Mouse (Mus musculus): ENCODE data around the gene Dppa5a. TPM values are rescaled to one million over a fixed set of nuclear protein-coding genes. Genes with fewer than 3 reads are reported as not detected.

Dppa5a gene
- polyA plus RNA-seq, 1 experiment from 2014 or later, result not detected

DNA sequence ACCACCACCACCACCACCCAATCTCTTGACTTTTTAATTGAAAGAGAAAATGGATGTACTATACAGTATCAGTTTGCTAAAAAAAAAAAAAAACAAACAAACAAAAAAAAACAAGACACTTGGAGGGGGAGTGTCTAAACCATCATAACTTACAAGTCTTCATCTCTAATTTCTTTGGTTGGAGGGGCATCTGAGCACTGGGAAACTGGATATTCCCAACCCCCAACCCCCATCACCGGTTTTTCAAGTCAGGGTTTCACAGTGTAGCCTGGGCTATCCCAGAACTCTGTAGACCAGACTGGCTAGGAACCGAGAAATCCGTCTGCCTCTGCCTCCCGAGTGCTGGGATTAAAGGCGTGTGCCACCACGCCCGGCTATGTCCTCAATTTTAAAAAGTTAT, 1.8 kb upstream of the Dppa5a start:
- Histone ChIP-seq H3K27ac (ENCODE audit: low read length) (no peak overlapping the region), H3K27me3 (replicated peaks; ENCODE audit: control insufficient read depth, insufficient read depth, low read length) (no peaks in the 10 kb centered on the region), H3K9ac (ENCODE audit: low read depth, low read length) (no peak overlapping the region), H3K36me3 (ENCODE audit: control insufficient read depth, insufficient read depth, low read length) (no peaks in the 10 kb centered on the region), H3K9me3 (ENCODE audit: control insufficient read depth, low read length) (no peaks in the 10 kb centered on the region), H3K4me3 (ENCODE audit: low read length) (no peak overlapping the region), H3K4me1 (ENCODE audit: control insufficient read depth, insufficient read depth, low read length) (no peaks in the 10 kb centered on the region), H3K4me2 (ENCODE audit: low read depth, low read length) (no peak overlapping the region)
- WGBS, result 85% methylated on average over 7 of the region's 7 CpGs
- ATAC-seq, result no peak

DNA sequence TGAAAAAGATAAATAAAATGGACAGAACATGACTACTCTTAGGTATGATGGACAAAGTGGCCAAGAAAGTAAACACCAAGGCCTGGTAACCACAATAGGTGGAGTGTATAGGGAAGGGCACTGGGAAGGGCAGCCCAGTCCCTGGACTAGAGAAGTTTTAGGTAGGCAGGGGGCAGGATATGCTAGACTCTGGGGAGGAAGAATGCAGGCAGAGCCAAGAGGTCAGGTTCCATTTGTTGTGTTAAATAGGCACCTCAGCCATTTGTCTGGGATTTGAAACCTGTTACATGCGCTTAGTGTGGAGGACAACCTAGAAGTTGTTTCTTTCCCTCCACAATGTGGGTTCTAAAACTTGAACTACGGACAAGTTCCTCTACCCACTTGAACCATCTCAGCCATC, 1.4 kb upstream of the Dppa5a start:
- no peaks in the 10 kb centered on the region for H3K36me3 ChIP-seq (ENCODE audit: control insufficient read depth, insufficient read depth, low read length)
- no peaks in the 10 kb centered on the region for H3K4me1 ChIP-seq (ENCODE audit: control insufficient read depth, insufficient read depth, low read length)
- ATAC-seq, result no peak
- no peaks in the 10 kb centered on the region for H3K9me3 ChIP-seq (ENCODE audit: control insufficient read depth, low read length)
- no peak overlapping the region for H3K4me3 ChIP-seq (ENCODE audit: low read length)
- 79% methylated on average over 2 of the region's 2 CpGs for WGBS
- H3K4me2 ChIP-seq (ENCODE audit: low read depth, low read length), result no peak overlapping the region
- no peaks in the 10 kb centered on the region for H3K27me3 ChIP-seq (replicated peaks; ENCODE audit: control insufficient read depth, insufficient read depth, low read length)
- H3K27ac ChIP-seq (ENCODE audit: low read length), result no peak overlapping the region
- no peak overlapping the region for H3K9ac ChIP-seq (ENCODE audit: low read depth, low read length)

DNA sequence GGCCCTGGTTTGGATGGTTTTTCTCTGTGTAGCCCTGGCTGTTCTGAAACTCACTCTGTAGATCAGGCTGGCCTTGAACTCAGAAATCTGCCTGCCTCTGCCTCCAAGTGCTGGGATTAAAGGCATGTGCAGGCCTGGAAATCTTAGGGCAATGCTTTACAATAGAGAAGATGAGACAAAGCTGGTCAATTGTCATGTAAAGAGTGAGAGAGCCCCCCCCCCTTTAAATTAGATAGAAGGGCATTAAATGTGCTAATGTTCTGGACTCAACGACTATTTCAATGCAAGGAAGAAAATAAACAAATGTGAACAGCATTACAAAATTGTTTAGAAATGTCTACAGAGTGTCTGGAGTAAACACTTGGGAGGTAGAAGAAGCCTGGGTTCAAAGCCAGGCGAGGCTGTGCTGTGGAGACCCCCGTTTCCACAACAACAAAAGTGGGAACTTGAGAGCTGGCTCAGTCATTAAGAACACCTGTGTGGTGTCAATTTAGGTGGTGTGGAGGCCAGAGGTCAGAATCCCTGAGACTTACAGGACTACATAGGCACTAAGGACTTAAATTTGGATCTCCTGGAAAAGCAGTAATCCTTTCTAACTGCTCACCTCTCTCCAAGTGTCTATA, 805 bp upstream of the Dppa5a start:
- WGBS, result 76% methylated on average over 3 of the region's 3 CpGs

DNA sequence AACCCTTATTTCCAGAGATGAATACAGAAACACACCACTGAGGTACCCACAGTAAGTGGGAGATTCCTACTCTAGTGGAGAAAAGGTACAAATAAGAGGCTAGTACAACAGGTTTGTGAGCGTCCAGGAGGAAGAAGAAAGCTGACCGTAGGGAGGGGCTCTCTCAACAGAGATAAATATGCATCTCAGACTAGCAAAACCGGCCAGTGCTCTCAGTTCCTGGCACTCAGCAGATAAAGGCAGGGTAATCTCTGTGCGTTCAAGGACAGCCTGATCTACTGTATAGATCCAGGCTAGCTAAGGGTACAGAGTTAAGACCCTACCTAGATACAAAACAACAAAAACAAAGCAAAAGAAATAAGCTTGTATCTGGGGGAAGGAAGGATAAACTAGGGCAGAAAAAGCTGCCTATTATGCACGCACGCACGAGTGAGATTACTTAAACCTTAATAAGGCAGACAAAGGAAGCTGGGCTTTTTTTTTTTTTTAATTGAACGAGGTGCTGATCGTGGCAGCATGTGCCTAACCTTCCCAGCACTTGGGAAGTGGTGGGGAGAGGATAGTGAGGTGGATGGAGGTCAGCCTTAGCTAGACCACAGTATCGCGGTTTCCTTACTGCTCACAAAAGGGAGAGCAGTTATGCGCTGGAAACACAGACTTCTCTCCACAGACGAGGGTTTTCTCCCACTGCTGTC, 2.0 kb downstream of the Dppa5a start:
- Histone ChIP-seq H3K9me3 (ENCODE audit: control insufficient read depth, low read length) (no peaks in the 10 kb centered on the region), H3K4me1 (ENCODE audit: control insufficient read depth, insufficient read depth, low read length) (no peaks in the 10 kb centered on the region), H3K4me3 (ENCODE audit: low read length) (no peak overlapping the region), H3K27ac (ENCODE audit: low read length) (no peak overlapping the region), H3K4me2 (ENCODE audit: low read depth, low read length) (no peak overlapping the region), H3K27me3 (replicated peaks; ENCODE audit: control insufficient read depth, insufficient read depth, low read length) (no peaks in the 10 kb centered on the region), H3K36me3 (ENCODE audit: control insufficient read depth, insufficient read depth, low read length) (no peaks in the 10 kb centered on the region), H3K9ac (ENCODE audit: low read depth, low read length) (no peak overlapping the region)
- no peak for ATAC-seq
- WGBS, result 62% methylated on average over 12 of the region's 13 CpGs

More for the DNA sequence above, 805 bp upstream of the Dppa5a start:
- Histone ChIP-seq H3K27ac (ENCODE audit: low read length) (no peak overlapping the region), H3K9me3 (ENCODE audit: control insufficient read depth, low read length) (no peaks in the 10 kb centered on the region), H3K4me3 (ENCODE audit: low read length) (no peak overlapping the region), H3K9ac (ENCODE audit: low read depth, low read length) (no peak overlapping the region), H3K4me1 (ENCODE audit: control insufficient read depth, insufficient read depth, low read length) (no peaks in the 10 kb centered on the region), H3K27me3 (replicated peaks; ENCODE audit: control insufficient read depth, insufficient read depth, low read length) (no peaks in the 10 kb centered on the region), H3K36me3 (ENCODE audit: control insufficient read depth, insufficient read depth, low read length) (no peaks in the 10 kb centered on the region), H3K4me2 (ENCODE audit: low read depth, low read length) (no peak overlapping the region)
- no peak for ATAC-seq

DNA sequence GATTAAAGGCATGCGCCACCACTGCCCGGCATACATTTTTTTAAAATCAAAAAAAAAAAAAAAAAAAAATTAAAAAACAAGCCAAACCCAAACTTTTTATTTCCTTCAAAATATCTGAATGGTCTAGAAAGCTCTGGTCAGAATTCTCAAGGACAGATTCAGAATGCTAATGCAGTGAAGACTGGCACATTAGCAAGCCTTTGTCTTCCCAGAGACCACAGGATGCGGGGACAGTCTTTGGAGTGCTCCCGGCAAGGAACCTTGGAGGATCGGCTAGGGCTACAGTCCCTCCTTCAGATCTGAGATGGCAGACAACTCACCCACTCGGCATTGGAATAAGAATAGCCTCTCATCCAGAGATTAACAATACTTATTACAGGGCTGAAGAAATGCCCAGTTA, 3.3 kb downstream of the Dppa5a start:
- no peak overlapping the region for H3K4me3 ChIP-seq (ENCODE audit: low read length)
- H3K27me3 ChIP-seq (replicated peaks; ENCODE audit: control insufficient read depth, insufficient read depth, low read length), result no peaks in the 10 kb centered on the region
- H3K36me3 ChIP-seq (ENCODE audit: control insufficient read depth, insufficient read depth, low read length), result no peaks in the 10 kb centered on the region
- H3K27ac ChIP-seq (ENCODE audit: low read length), result no peak overlapping the region
- no peaks in the 10 kb centered on the region for H3K9me3 ChIP-seq (ENCODE audit: control insufficient read depth, low read length)
- H3K9ac ChIP-seq (ENCODE audit: low read depth, low read length), result no peak overlapping the region
- H3K4me2 ChIP-seq (ENCODE audit: low read depth, low read length), result no peak overlapping the region
- ATAC-seq, result no peak
- WGBS, result 89% methylated on average over 6 of the region's 6 CpGs
- H3K4me1 ChIP-seq (ENCODE audit: control insufficient read depth, insufficient read depth, low read length), result no peaks in the 10 kb centered on the region

DNA sequence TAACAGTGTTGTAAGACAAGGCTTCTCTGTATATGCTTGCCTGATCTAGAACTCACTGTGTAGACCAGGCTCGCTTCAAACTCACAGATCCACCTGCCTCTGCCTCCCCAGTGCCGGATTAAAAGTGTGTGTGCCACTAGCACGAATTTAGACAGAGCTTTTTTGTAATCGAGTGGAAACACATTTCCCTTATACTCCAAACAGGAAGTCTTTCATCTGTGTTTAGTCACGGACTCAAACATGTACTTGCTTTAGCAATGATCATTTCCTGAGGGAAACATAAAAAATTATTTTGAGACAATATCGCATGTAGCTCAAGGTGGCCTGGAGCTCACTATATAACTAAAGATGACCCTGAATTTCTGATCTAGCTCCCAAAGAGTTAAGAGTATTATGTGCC, 4.6 kb downstream of the Dppa5a start:
- 60% methylated on average over 6 of the region's 6 CpGs for WGBS
- H3K9ac ChIP-seq (ENCODE audit: low read depth, low read length), result no peak overlapping the region
- H3K9me3 ChIP-seq (ENCODE audit: control insufficient read depth, low read length), result no peaks in the 10 kb centered on the region
- H3K4me1 ChIP-seq (ENCODE audit: control insufficient read depth, insufficient read depth, low read length), result no peaks in the 10 kb centered on the region
- no peaks in the 10 kb centered on the region for H3K27me3 ChIP-seq (replicated peaks; ENCODE audit: control insufficient read depth, insufficient read depth, low read length)
- ATAC-seq, result no peak
- no peak overlapping the region for H3K27ac ChIP-seq (ENCODE audit: low read length)
- H3K4me2 ChIP-seq (ENCODE audit: low read depth, low read length), result no peak overlapping the region
- no peaks in the 10 kb centered on the region for H3K36me3 ChIP-seq (ENCODE audit: control insufficient read depth, insufficient read depth, low read length)
- no peak overlapping the region for H3K4me3 ChIP-seq (ENCODE audit: low read length)

DNA sequence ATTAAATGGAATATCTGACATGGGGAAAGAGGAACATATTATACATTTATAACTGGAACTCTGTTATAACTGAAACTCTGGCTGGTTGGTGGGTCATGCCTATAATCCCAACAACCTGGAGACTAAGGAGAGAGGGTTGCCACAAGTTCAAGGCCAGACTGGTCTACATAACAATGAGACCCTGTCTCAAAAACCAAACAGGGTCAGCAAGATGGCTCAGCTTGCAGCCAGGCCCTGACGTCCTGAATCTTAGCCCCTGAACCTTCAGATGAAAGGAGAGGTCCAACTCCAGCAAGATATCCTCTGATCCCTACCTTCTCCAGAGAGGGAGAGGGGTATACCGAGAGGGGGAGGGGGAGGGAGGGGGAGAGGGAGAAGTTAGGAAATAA, 7.5 kb downstream of the Dppa5a start:
- no peaks in the 10 kb centered on the region for H3K36me3 ChIP-seq (ENCODE audit: control insufficient read depth, insufficient read depth, low read length)
- ATAC-seq, result no peak
- 34% methylated on average over 2 of the region's 2 CpGs for WGBS
- no peak overlapping the region for H3K9ac ChIP-seq (ENCODE audit: low read depth, low read length)
- no peaks in the 10 kb centered on the region for H3K9me3 ChIP-seq (ENCODE audit: control insufficient read depth, low read length)
- no peak overlapping the region for H3K4me3 ChIP-seq (ENCODE audit: low read length)
- H3K4me2 ChIP-seq (ENCODE audit: low read depth, low read length), result no peak overlapping the region
- no peaks in the 10 kb centered on the region for H3K27me3 ChIP-seq (replicated peaks; ENCODE audit: control insufficient read depth, insufficient read depth, low read length)
- no peaks in the 10 kb centered on the region for H3K4me1 ChIP-seq (ENCODE audit: control insufficient read depth, insufficient read depth, low read length)
- H3K27ac ChIP-seq (ENCODE audit: low read length), result no peak overlapping the region

DNA sequence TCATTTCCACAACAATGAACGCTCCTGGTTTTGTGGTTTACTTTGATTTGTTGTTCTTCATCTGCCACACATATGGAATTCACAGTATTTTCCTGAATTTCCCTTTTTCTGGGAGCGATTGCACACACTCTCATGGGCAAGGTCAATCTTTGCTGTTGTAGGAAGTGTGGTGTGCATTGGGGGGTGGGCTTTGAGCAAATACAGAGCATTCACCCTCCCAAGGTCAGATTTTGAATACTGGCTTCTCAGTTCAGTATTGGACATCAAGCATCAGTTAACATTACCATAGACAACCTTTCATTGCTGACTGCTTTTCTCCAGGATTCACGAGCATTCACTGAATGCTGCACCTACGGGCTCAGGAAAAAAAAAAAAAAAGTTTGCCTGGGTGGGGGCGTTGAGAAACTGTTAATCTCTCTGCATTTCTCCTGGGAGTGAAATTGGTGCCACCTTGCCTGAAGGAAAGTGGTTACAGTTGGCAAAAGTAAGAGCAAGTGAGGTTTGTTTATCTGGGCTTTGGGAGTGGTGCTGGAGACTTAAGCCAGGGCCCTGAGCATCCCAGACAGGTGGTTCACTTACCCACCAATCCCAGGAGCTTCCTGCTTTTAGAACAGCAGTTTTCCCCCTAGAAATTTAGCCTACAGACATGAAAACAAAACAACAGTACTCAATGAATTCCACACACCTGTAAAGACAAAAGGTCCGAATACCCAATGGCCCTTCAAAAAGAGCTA, 8.1 kb downstream of the Dppa5a start:
- 77% methylated on average over 6 of the region's 6 CpGs for WGBS
- Histone ChIP-seq H3K27ac (ENCODE audit: low read length) (no peak overlapping the region), H3K9me3 (ENCODE audit: control insufficient read depth, low read length) (no peaks in the 10 kb centered on the region), H3K36me3 (ENCODE audit: control insufficient read depth, insufficient read depth, low read length) (no peaks in the 10 kb centered on the region), H3K4me1 (ENCODE audit: control insufficient read depth, insufficient read depth, low read length) (no peaks in the 10 kb centered on the region), H3K9ac (ENCODE audit: low read depth, low read length) (no peak overlapping the region), H3K4me3 (ENCODE audit: low read length) (no peak overlapping the region), H3K27me3 (replicated peaks; ENCODE audit: control insufficient read depth, insufficient read depth, low read length) (no peaks in the 10 kb centered on the region), H3K4me2 (ENCODE audit: low read depth, low read length) (no peak overlapping the region)
- ATAC-seq, result no peak

DNA sequence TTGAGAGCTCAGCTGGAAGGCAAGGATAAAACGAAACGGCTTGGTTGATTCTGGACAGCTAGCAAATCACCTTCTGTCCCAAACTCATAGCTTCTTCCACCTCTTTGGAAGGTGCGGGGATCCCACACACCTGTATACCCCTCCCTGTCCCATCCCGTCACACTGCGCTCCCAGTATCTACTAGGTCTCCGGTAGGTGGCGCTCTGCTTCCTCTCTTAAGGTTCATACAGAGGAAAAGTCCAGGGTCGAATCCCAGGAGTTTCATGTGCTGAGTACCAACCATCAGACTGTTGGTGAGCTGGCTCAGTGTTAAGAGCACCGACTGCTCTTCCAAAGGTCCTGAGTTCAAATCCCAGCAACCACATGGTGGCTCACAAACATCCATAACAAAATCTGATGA, 9.9 kb downstream of the Dppa5a start:
- H3K36me3 ChIP-seq (ENCODE audit: control insufficient read depth, insufficient read depth, low read length), result no peaks in the 10 kb centered on the region
- WGBS, result 13% methylated on average over 9 of the region's 9 CpGs
- no peaks in the 10 kb centered on the region for H3K4me1 ChIP-seq (ENCODE audit: control insufficient read depth, insufficient read depth, low read length)
- no peak overlapping the region for H3K4me2 ChIP-seq (ENCODE audit: low read depth, low read length)
- H3K27me3 ChIP-seq (replicated peaks; ENCODE audit: control insufficient read depth, insufficient read depth, low read length), result no peaks in the 10 kb centered on the region
- peak; percentile 59 for ATAC-seq
- no peak overlapping the region for H3K9ac ChIP-seq (ENCODE audit: low read depth, low read length)
- H3K27ac ChIP-seq (ENCODE audit: low read length), result no peak overlapping the region
- H3K9me3 ChIP-seq (ENCODE audit: control insufficient read depth, low read length), result no peaks in the 10 kb centered on the region
- H3K4me3 ChIP-seq (ENCODE audit: low read length), result no peak overlapping the region
